Mouse (Mus musculus) limb, embryonic 15.5 days (tissue): ENCODE results near the gene Il1rl1. TPM values are rescaled to one million over a fixed set of nuclear protein-coding genes. Genes with fewer than 3 reads are reported as not detected.

Experiments
- ATAC-seq: fragments of 200-750 bp; cut with Nextera tagmentation; 2 replicates; pipeline ENCODE4 v1.8.0; 2017; ENCODE audit warnings: low read depth, moderate TSS enrichment; ENCODE audit not compliant: insufficient number of reproducible peaks, low FRiP score, low TSS enrichment
- H3K27ac ChIP-seq: fragments of 300-500 bp; sonication (generic); 2 replicates; pipeline ENCODE4 v1.5.1; 2015; ENCODE audit warnings: moderate library complexity, mild to moderate bottlenecking, inconsistent platforms
- H3K27me3 ChIP-seq: fragments of 300-500 bp; sonication (generic); 2 replicates; pipeline ENCODE4 v1.6.1; 2015; ENCODE audit warnings: inconsistent platforms
- H3K36me3 ChIP-seq: fragments of 300-500 bp; sonication (generic); 2 replicates; pipeline ENCODE4 v1.6.1; 2015; ENCODE audit warnings: inconsistent platforms
- H3K4me1 ChIP-seq: fragments of 300-500 bp; sonication (generic); 2 replicates; pipeline ENCODE4 v1.6.1; 2015; ENCODE audit warnings: inconsistent platforms
- H3K4me2 ChIP-seq: fragments of 300-500 bp; sonication (generic); 2 replicates; pipeline ENCODE4 v1.6.1; 2015; ENCODE audit warnings: mild to moderate bottlenecking, inconsistent platforms
- H3K4me3 ChIP-seq: fragments of 300-500 bp; sonication (generic); 2 replicates; pipeline ENCODE4 v1.5.1; 2015; ENCODE audit warnings: mild to moderate bottlenecking, inconsistent platforms
- H3K9ac ChIP-seq: fragments of 300-500 bp; sonication (generic); 2 replicates; pipeline ENCODE4 v1.6.1; 2015; ENCODE audit warnings: inconsistent platforms
- H3K9me3 ChIP-seq: fragments of 300-500 bp; sonication (generic); 2 replicates; pipeline ENCODE4 v1.6.1; 2016; ENCODE audit warnings: inconsistent platforms
- WGBS: fragments of 180-500 bp; shearing (Covaris S2); methylation state at CpG from one replicate; pipeline ENCODE4 v1.1.7; 2015; 5-methylcytosine and 5-hydroxymethylcytosine counted together
- polyA plus RNA-seq: library from polyadenylated mRNA; unstranded; fragments of >200 nt; fragmentation: Nextera tagmentation; extraction: Ambion mirVana; gene quantifications from 2 replicates; pipeline ENCODE4 v1.2.1, GENCODE M21; 2015

The Il1rl1 gene
- polyA plus RNA-seq, 1 experiment from 2014 or later, result 6.9 TPM

- H3K9me3 ChIP-seq, result no peaks in the 10 kb centered on the region
- no peaks in the 10 kb centered on the region for H3K36me3 ChIP-seq
- no peak overlapping the region for H3K4me2 ChIP-seq
- no peak overlapping the region for H3K27ac ChIP-seq
- H3K9ac ChIP-seq, result no peak overlapping the region
- no peaks in the 10 kb centered on the region for H3K27me3 ChIP-seq
- no peak for ATAC-seq
- 64% methylated on average over 1 of the region's 1 CpGs for WGBS
- H3K4me3 ChIP-seq, result no peak overlapping the region
- no peaks in the 10 kb centered on the region for H3K4me1 ChIP-seq
Measured at GRCm38 (mm10) chr1:40499708-40500107, 70.3 kb downstream of the Il1rl1 start.

GRCm38 (mm10) chr1:40501126-40501525, 71.8 kb downstream of the Il1rl1 start:
- Histone ChIP-seq H3K36me3 (no peaks in the 10 kb centered on the region), H3K9ac (no peak overlapping the region), H3K27me3 (no peaks in the 10 kb centered on the region), H3K9me3 (no peaks in the 10 kb centered on the region), H3K4me1 (no peaks in the 10 kb centered on the region), H3K4me3 (no peak overlapping the region), H3K4me2 (no peak overlapping the region), H3K27ac (no peak overlapping the region)
- ATAC-seq, result no peak
- 84% methylated on average over 4 of the region's 4 CpGs for WGBS

- no peaks in the 10 kb centered on the region for H3K4me1 ChIP-seq
- no peak overlapping the region for H3K4me2 ChIP-seq
- no peaks in the 10 kb centered on the region for H3K36me3 ChIP-seq
- H3K9ac ChIP-seq, result no peak overlapping the region
- no peak for ATAC-seq
- H3K9me3 ChIP-seq, result no peaks in the 10 kb centered on the region
- no peak overlapping the region for H3K27ac ChIP-seq
- H3K4me3 ChIP-seq, result no peak overlapping the region
- WGBS, result 80% methylated on average over 11 of the region's 11 CpGs
- H3K27me3 ChIP-seq, result no peaks in the 10 kb centered on the region
Measured at GRCm38 (mm10) chr1:40501546-40502398, 72.4 kb downstream of the Il1rl1 start.

- Histone ChIP-seq H3K9me3 (no peaks in the 10 kb centered on the region), H3K4me2 (no peak overlapping the region), H3K4me3 (no peak overlapping the region), H3K27me3 (no peaks in the 10 kb centered on the region), H3K36me3 (no peaks in the 10 kb centered on the region), H3K9ac (no peak overlapping the region), H3K27ac (no peak overlapping the region), H3K4me1 (no peaks in the 10 kb centered on the region)
- 72% methylated on average over 5 of the region's 5 CpGs for WGBS
- ATAC-seq, result no peak
Measured at GRCm38 (mm10) chr1:40504548-40504947, 75.2 kb downstream of the Il1rl1 start.

Other genes with a start within 250 kb of the Il1rl1 start
- 10.4 and 10.6 TPM in 2 replicates for gene Il1r1, start 204.5 kb upstream of the Il1rl1 start, polyA plus RNA-seq
- gene Il1rl2, start 105.0 kb upstream of the Il1rl1 start, polyA plus RNA-seq, result 9.7 and 10.1 TPM in 2 replicates
- gene Il18r1, start 36.0 kb downstream of the Il1rl1 start, polyA plus RNA-seq, result 0.41 and 0.65 TPM in 2 replicates
- gene Il18rap, start 85.8 kb downstream of the Il1rl1 start, polyA plus RNA-seq, result 0.27 and 0.52 TPM in 2 replicates
- gene Slc9a4, start 150.5 kb downstream of the Il1rl1 start, polyA plus RNA-seq, result 0.11 TPM in 1 of 2 replicates, not detected in the other